Mouse (Mus musculus) limb, embryonic 12.5 days (tissue): ENCODE data around the gene Pnp2. TPM values are rescaled to one million over a fixed set of nuclear protein-coding genes. Genes with fewer than 3 reads are reported as not detected.

Experiments
- ATAC-seq: fragments of 200-750 bp; cut with Nextera tagmentation; 2 replicates; pipeline ENCODE4 v1.8.0; 2017; ENCODE audit warnings: low read depth, moderate TSS enrichment; ENCODE audit not compliant: insufficient number of reproducible peaks, insufficient read depth, low FRiP score, low TSS enrichment
- H3K27ac ChIP-seq: fragments of 300-500 bp; sonication (generic); 2 replicates; pipeline ENCODE4 v1.5.1; 2016; ENCODE audit warnings: mild to moderate bottlenecking, moderate library complexity
- H3K27me3 ChIP-seq: fragments of 300-500 bp; sonication (generic); 2 replicates; pipeline ENCODE4 v1.6.1; 2016; ENCODE audit warnings: mild to moderate bottlenecking, moderate library complexity
- H3K36me3 ChIP-seq: fragments of 300-500 bp; sonication (generic); 2 replicates; pipeline ENCODE4 v1.6.1; 2016; ENCODE audit warnings: mild to moderate bottlenecking, moderate library complexity
- H3K4me1 ChIP-seq: fragments of 300-500 bp; sonication (generic); replicated peaks from 2 replicates; pipeline ENCODE4 v1.6.1; 2016
- H3K4me2 ChIP-seq: fragments of 300-500 bp; sonication (generic); 2 replicates; pipeline ENCODE4 v1.6.1; 2016; ENCODE audit warnings: mild to moderate bottlenecking, moderate library complexity
- H3K4me3 ChIP-seq: fragments of 300-500 bp; sonication (generic); replicated peaks from 2 replicates; pipeline ENCODE4 v1.5.1; 2016; ENCODE audit warnings: mild to moderate bottlenecking
- H3K9ac ChIP-seq: fragments of 300-500 bp; sonication (generic); replicated peaks from 2 replicates; pipeline ENCODE4 v1.6.1; 2016; ENCODE audit warnings: mild to moderate bottlenecking, moderate library complexity
- H3K9me3 ChIP-seq: fragments of 300-500 bp; sonication (generic); 2 replicates; pipeline ENCODE4 v1.6.1; 2016; ENCODE audit warnings: mild to moderate bottlenecking, moderate library complexity
- WGBS: fragments of 180-500 bp; shearing (Covaris S2); methylation state at CpG from one replicate; pipeline ENCODE4 v1.1.7; 2016; 5-methylcytosine and 5-hydroxymethylcytosine counted together
- polyA plus RNA-seq: library from polyadenylated mRNA; unstranded; fragments of >200 nt; fragmentation: Nextera tagmentation; extraction: Ambion mirVana; gene quantifications from 2 replicates; pipeline ENCODE4 v1.2.1, GENCODE M21; 2016

The Pnp2 gene
- polyA plus RNA-seq, 1 experiment from 2014 or later: 0.78 TPM

- Histone ChIP-seq H3K4me3 (no peak overlapping the region), H3K27me3 (no peaks in the 10 kb centered on the region), H3K4me1 (0 out of 2 replicates have a peak, but pooled peaks cover 6% of the 10 kb centered on the region), H3K36me3 (no peaks in the 10 kb centered on the region), H3K4me2 (no peak overlapping the region), H3K9ac (no peak overlapping the region), H3K27ac (0 out of 2 replicates have a peak overlapping the region, but pooled peaks have one; percentile 4), H3K9me3 (no peaks in the 10 kb centered on the region)
- ATAC-seq: no peak
- 53% methylated on average over 2 of the region's 2 CpGs for WGBS
Measured at GRCm38 (mm10) chr14:50981207-50981606, 25.4 kb downstream of the Pnp2 start.

DNA sequence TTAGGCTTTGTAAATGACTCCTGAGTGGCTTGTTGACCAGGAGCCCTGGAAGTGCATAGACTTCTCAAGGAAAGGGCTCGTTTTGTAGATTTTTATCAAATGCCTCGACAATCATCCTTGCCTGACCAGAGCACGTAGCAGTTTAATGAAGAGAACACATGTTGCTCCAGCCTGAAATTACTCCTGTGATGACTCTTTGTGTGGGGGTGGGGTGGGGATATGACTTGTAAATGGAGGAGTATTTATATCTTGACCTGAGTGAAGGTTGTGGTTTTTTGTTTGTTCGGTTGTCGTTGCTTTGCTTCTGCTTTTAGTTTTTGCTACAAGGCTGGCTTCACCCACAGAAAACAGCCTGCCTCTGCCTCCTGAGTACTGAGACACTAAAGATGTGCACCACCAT, 26.0 kb downstream of the Pnp2 start:
- Histone ChIP-seq H3K9ac (no peak overlapping the region), H3K36me3 (no peaks in the 10 kb centered on the region), H3K4me1 (0 out of 2 replicates have a peak, but pooled peaks cover 1% of the 10 kb centered on the region), H3K27ac (no peak overlapping the region), H3K27me3 (no peaks in the 10 kb centered on the region), H3K9me3 (no peaks in the 10 kb centered on the region), H3K4me3 (no peak overlapping the region), H3K4me2 (no peak overlapping the region)
- 77% methylated on average over 5 of the region's 5 CpGs for WGBS
- no peak for ATAC-seq

DNA sequence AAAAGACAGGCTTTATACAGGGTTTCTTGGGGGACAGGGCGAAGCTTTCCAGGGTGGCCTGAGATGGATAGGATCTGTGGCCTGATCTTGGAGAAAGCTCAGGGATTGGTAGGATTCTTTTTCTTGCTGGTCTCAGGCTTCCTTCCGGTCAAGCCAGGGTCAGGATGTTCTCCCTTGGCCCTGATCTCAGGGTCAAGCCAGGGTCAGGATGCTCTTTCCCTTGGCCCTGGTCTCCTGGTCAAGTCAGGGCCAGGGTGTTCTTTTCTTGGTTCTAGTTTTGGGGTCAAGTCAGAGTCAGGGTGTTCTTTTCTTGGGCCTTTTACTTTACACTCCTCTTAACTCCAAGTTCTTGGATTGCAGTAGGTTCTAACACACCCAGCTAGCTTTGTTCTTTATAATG, 31.9 kb downstream of the Pnp2 start:
- WGBS: 82% methylated on average over 2 of the region's 2 CpGs

DNA sequence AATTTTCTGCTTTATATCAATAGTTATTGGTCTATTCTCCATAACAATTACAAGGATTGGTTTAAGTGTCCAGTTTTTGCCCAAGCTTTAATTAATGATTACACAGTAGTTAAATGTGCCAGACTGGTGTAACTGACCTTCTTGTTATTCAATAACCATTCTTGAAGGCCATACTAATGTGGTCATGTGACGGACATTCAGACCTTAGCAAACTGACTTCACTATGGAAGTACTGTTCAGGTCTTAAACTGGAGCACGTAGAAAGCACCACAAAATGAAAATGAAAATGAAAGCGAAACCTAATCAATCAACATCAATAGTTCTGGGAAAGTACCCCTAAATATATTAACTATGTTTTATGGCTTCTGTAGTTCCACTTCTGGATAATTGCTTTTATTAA, 35.2 kb downstream of the Pnp2 start:
- Histone ChIP-seq H3K27ac (no peak overlapping the region), H3K4me2 (no peak overlapping the region), H3K9me3 (no peaks in the 10 kb centered on the region), H3K27me3 (no peaks in the 10 kb centered on the region), H3K36me3 (no peaks in the 10 kb centered on the region), H3K4me3 (no peak overlapping the region), H3K9ac (no peak overlapping the region), H3K4me1 (no peaks in the 10 kb centered on the region)
- 84% methylated on average over 3 of the region's 3 CpGs for WGBS
- ATAC-seq: no peak

More for the DNA sequence above, 31.9 kb downstream of the Pnp2 start:
- no peak for ATAC-seq
- Histone ChIP-seq H3K9me3 (no peaks in the 10 kb centered on the region), H3K4me2 (no peak overlapping the region), H3K9ac (no peak overlapping the region), H3K36me3 (no peaks in the 10 kb centered on the region), H3K27me3 (no peaks in the 10 kb centered on the region), H3K4me3 (no peak overlapping the region), H3K27ac (no peak overlapping the region), H3K4me1 (no peaks in the 10 kb centered on the region)

- Histone ChIP-seq H3K9ac (no peak overlapping the region), H3K27ac (no peak overlapping the region), H3K4me2 (no peak overlapping the region), H3K27me3 (no peaks in the 10 kb centered on the region), H3K4me3 (no peak overlapping the region), H3K9me3 (no peaks in the 10 kb centered on the region), H3K36me3 (no peaks in the 10 kb centered on the region), H3K4me1 (no peaks in the 10 kb centered on the region)
- WGBS: 65% methylated on average over 3 of the region's 3 CpGs
- no peak for ATAC-seq
Measured at GRCm38 (mm10) chr14:50997088-50997487, 41.3 kb downstream of the Pnp2 start.

GRCm38 (mm10) chr14:50997999-50998666, 42.3 kb downstream of the Pnp2 start:
- ATAC-seq: no peak
- no peaks in the 10 kb centered on the region for H3K27me3 ChIP-seq
- H3K27ac ChIP-seq: no peak overlapping the region
- no peak overlapping the region for H3K4me3 ChIP-seq
- no peak overlapping the region for H3K4me2 ChIP-seq
- no peaks in the 10 kb centered on the region for H3K36me3 ChIP-seq
- H3K9ac ChIP-seq: no peak overlapping the region
- no peaks in the 10 kb centered on the region for H3K9me3 ChIP-seq
- WGBS: 91% methylated on average over 2 of the region's 2 CpGs
- no peaks in the 10 kb centered on the region for H3K4me1 ChIP-seq

GRCm38 (mm10) chr14:51007152-51007801, 51.5 kb downstream of the Pnp2 start, which contains the start of gene Rnase10:
Gene Rnase10 (plus strand): TSS chr14:51007751.
- Histone ChIP-seq H3K9me3 (0 out of 2 replicates have a peak, but pooled peaks cover 6% of the 10 kb centered on the region), H3K9ac (no peak within 1 kb of the TSS), H3K27ac (no peak within 1 kb of the TSS), H3K4me3 (no peak within 1 kb of the TSS), H3K4me2 (no peak within 1 kb of the TSS), H3K36me3 (no peaks in the 10 kb centered on the region), H3K4me1 (no peaks in the 10 kb centered on the region), H3K27me3 (no peaks in the 10 kb centered on the region)
- ATAC-seq: no peak
- WGBS: 58% methylated on average over 8 of the region's 8 CpGs

DNA sequence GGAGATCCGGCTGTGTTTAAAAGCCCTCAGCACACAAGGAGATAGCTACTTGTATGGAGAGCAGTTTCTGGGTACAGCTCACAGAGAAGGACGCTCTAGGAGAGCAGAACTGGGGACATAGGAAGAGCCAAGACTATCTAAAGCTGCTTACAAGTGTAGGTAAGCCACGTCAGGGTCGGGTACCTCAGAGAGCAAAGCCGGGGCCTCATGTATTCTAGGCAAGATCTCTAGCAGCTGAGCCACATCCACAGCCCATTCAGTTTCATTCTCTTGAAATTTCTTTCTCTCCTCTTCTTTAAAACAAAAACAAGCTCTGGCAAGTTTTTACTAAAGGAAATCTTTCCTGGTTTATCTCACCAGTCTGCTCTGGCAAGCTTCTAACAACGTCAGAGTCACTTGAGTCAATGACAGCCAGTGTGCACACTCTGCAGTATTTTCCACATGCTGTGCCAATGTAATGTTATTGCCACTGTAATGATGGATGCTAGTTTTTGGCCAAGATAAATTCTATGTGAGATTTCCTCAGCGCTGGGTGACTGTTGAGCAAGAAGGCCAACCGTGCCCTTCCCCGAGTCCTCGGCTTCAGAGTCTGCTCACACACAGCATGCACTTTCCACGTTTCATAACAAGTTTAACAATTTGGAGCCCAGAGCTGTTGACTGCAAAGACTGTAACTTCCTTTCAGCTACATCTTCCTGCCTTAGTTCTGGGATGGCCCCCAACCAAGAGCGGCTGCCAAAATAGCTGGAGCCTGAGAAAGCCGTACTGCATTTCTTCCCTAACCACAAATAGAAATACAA, 52.3 kb downstream of the Pnp2 start:
- no peak overlapping the region for H3K9ac ChIP-seq
- 83% methylated on average over 13 of the region's 13 CpGs for WGBS
- H3K4me2 ChIP-seq: no peak overlapping the region
- no peak overlapping the region for H3K4me3 ChIP-seq
- H3K36me3 ChIP-seq: no peaks in the 10 kb centered on the region
- no peak overlapping the region for H3K27ac ChIP-seq
- H3K9me3 ChIP-seq: 0 out of 2 replicates have a peak, but pooled peaks cover 6% of the 10 kb centered on the region
- no peak for ATAC-seq
- no peaks in the 10 kb centered on the region for H3K4me1 ChIP-seq
- H3K27me3 ChIP-seq: no peaks in the 10 kb centered on the region

GRCm38 (mm10) chr14:51008781-51009180, 53.0 kb downstream of the Pnp2 start:
- WGBS: 82% methylated on average over 4 of the region's 4 CpGs
- no peak for ATAC-seq
- no peak overlapping the region for H3K27ac ChIP-seq

DNA sequence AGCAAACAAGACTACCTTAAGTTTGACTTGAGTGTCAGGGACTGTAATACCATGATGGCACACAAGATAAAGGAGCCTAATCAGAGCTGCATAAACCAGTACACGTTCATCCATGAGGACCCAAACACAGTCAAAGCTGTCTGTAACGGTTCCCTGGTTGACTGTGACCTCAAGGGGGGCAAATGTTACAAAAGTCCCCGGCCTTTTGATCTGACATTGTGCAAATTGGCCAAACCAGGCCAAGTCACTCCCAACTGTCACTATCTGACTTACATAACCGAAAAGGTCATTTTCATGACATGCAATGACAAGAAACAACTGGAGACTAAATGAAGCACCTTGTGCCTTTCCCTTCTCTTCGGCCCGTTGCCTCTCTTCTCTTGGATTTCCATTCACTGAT, 53.8 kb downstream of the Pnp2 start:
- Histone ChIP-seq H3K4me2 (no peak overlapping the region), H3K4me3 (no peak overlapping the region), H3K36me3 (no peaks in the 10 kb centered on the region), H3K9me3 (0 out of 2 replicates have a peak, but pooled peaks cover 6% of the 10 kb centered on the region), H3K27ac (no peak overlapping the region), H3K27me3 (no peaks in the 10 kb centered on the region), H3K4me1 (no peaks in the 10 kb centered on the region), H3K9ac (no peak overlapping the region)
- ATAC-seq: no peak
- 83% methylated on average over 6 of the region's 6 CpGs for WGBS

More at GRCm38 (mm10) chr14:51008781-51009180, 53.0 kb downstream of the Pnp2 start:
- no peaks in the 10 kb centered on the region for H3K27me3 ChIP-seq
- no peaks in the 10 kb centered on the region for H3K36me3 ChIP-seq
- no peak overlapping the region for H3K4me3 ChIP-seq
- 0 out of 2 replicates have a peak, but pooled peaks cover 6% of the 10 kb centered on the region for H3K9me3 ChIP-seq
- H3K4me1 ChIP-seq: no peaks in the 10 kb centered on the region
- no peak overlapping the region for H3K9ac ChIP-seq
- H3K4me2 ChIP-seq: no peak overlapping the region
